Mouse (Mus musculus) thymus, adult 2 months (tissue): ENCODE data around the gene H13.

Experiments used
- CTCF ChIP-seq: fragments of 200-500 bp; IDR thresholded peaks from 2 replicates; pipeline ENCODE4 v1.5.1; 2012; ENCODE audit warnings: mild to moderate bottlenecking, control low read depth, low read length, moderate library complexity, borderline replicate concordance; ENCODE audit not compliant: control insufficient read depth, poor library complexity, insufficient read depth; ENCODE audit errors: extremely low read depth
- POLR2A ChIP-seq: fragments of 200-500 bp; IDR thresholded peaks from 2 replicates; pipeline ENCODE4 v1.6.1; 2012; ENCODE audit warnings: mild to moderate bottlenecking, low read length, control low read depth, moderate library complexity; ENCODE audit not compliant: control insufficient read depth, poor library complexity, insufficient read depth; ENCODE audit errors: extremely low read depth

- TF ChIP-seq CTCF, result no peak
- no peak for TF ChIP-seq POLR2A
These were observed 72.1 kb downstream of the H13 start for GRCm38 (mm10) chr2:152741153-152742041.
